Mouse (Mus musculus) kidney, adult 11 months (tissue): ENCODE results near the gene Gm7030.
A peak's percentile ranks its signal among the peaks of the same experiment; 100 is the strongest.

ENCODE experiments used
- DNase-seq: peaks from one replicate; pipeline ENCODE4 v3.0.0; 2022

Gene Gm7030

DNA sequence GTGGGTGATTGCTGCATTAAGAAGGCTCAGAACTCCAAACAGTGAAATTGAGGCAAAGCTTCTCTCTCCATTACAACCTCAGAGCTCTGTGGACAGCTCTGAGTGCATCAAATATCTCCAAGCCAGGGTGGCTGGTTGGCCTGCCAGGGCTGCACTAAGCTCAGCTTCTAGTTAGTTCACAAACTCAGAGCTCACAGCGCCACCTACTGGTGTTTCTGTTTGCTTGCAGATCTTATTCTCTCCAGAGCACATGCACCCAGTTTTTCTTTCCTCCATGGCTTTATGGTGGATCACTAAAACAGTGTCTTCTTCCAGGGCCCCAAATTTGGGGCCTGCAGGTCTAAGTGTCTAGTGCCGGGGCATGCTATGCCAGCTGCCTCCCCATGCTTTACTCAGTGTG, 68.4 kb downstream of the Gm7030 start:
- DNase-seq, result peak; percentile 75
